Mouse (Mus musculus) heart, adult 2 months (tissue): ENCODE results near the gene Sytl5.

Experiments
- CTCF ChIP-seq: fragments of 200-600 bp; IDR thresholded peaks from 2 replicates; pipeline ENCODE4 v1.8.1; 2022; ENCODE audit warnings: antibody characterized with exemption, mild to moderate bottlenecking, moderate library complexity
- POLR2A ChIP-seq: fragments of 200-500 bp; IDR thresholded peaks from 2 replicates; pipeline ENCODE4 v1.6.1; 2011; ENCODE audit warnings: mild to moderate bottlenecking, low read depth, low read length, control low read depth; ENCODE audit not compliant: insufficient read depth

DNA sequence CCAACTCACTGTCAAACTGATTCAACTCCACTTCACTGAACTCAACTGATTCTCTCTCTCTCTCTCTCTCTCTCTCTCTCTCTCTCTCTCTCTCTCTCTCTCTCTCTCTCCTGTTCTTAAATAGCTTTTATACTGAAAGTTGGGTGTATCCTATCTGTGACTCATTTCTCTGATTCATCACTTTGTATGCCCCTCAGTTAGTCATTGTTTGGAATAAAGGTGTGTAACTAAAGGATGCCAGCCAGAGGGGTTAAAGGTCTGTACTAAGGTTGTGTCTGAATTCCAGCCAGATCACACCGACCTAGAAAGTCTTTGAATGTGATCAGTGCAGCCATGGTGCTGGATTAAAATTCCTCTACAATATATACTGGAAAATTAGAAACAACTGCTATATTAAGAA, 115.3 kb downstream of the Sytl5 start:
- TF ChIP-seq POLR2A, result no peak
- no peak for TF ChIP-seq CTCF
